Mouse (Mus musculus): ENCODE measurements around the gene Ccr9. TPM values are rescaled to one million over a fixed set of nuclear protein-coding genes. Genes with fewer than 3 reads are reported as not detected.

The Ccr9 gene
- 0.09 and 0.10 TPM in 2 replicates for polyA plus RNA-seq (2021; fragmentation: Nextera tagmentation)
- long read RNA-seq, experiment 1, partial matches to known transcripts: 0 of 12 reads
- long read RNA-seq, experiment 1, other reads (novel, unspliced or antisense): 12 of 12 reads
- long read RNA-seq, experiment 2, partial matches to known transcripts: 0 of 7 reads
- long read RNA-seq, experiment 2, other reads (novel, unspliced or antisense): 7 of 7 reads

GRCm38 (mm10) chr9:123678327-123679105 is at the start of gene Ccr9, which contains the start of gene Slc6a20a:
Gene Ccr9, plus strand, starts transcription at chr9:123678439.
Gene Slc6a20a, minus strand, starts transcription at chr9:123678885.

GRCm38 (mm10) chr9:123632281-123632680 is 46.0 kb upstream of the Ccr9 start, which contains the start of gene Slc6a20b:
Gene Slc6a20b, minus strand, starts transcription at chr9:123632565.

GRCm38 (mm10) chr9:123717186-123718008 is 39.2 kb downstream of the Ccr9 start, which contains the start of gene Lztfl1:
Gene Lztfl1, minus strand, starts transcription at chr9:123717697.

GRCm38 (mm10) chr9:123806267-123806666 is 128.0 kb downstream of the Ccr9 start, which contains the start of gene Cxcr6:
Gene Cxcr6, plus strand, starts transcription at chr9:123806475.

Other genes starting within 250 kb of the Ccr9 start
- gene Limd1, start 199.7 kb upstream of the Ccr9 start, polyA plus RNA-seq (2021; fragmentation: Nextera tagmentation): 4.8 and 6.3 TPM in 2 replicates
- gene Sacm1l, start 148.7 kb upstream of the Ccr9 start, polyA plus RNA-seq (2021; fragmentation: Nextera tagmentation): 21.3 and 31.7 TPM in 2 replicates
- 0.03 TPM in 2 replicates for gene Slc6a20b, start 45.9 kb upstream of the Ccr9 start, polyA plus RNA-seq (2021; fragmentation: Nextera tagmentation)
- gene Slc6a20a, start 446 bp downstream of the Ccr9 start, polyA plus RNA-seq (2021; fragmentation: Nextera tagmentation): 8.3 and 8.9 TPM in 2 replicates
- gene Lztfl1, start 39.3 kb downstream of the Ccr9 start, polyA plus RNA-seq (2021; fragmentation: Nextera tagmentation): 39.1 and 44.1 TPM in 2 replicates
- gene Cxcr6, start 128.0 kb downstream of the Ccr9 start, polyA plus RNA-seq (2021; fragmentation: Nextera tagmentation): 0.16 TPM in 1 of 2 replicates, not detected in the other
- 5.0 and 7.6 TPM in 2 replicates for gene Fyco1, start 173.5 kb downstream of the Ccr9 start, polyA plus RNA-seq (2021; fragmentation: Nextera tagmentation)
- not detected in 2 replicates for gene Xcr1, start 183.6 kb downstream of the Ccr9 start, polyA plus RNA-seq (2021; fragmentation: Nextera tagmentation)

Data from layer of hippocampus, adult 6 months (tissue).